Mouse (Mus musculus): ENCODE data around the gene Vmn2r22.

GRCm38 (mm10) chr6:123657040-123657439 lies 6.5 kb upstream of the Vmn2r22 start:
- TF ChIP-seq GATA1 (IDR thresholded peaks at IDR 0.05; ENCODE audit: low read length) (no peak), TAL1 (IDR thresholded peaks at IDR 0.05; ENCODE audit: low read length) (no peak)

All from erythroblast, embryonic 14.5 days (primary cell).